Mouse (Mus musculus): ENCODE data around the gene Ndrg3. TPM values are rescaled to one million over a fixed set of nuclear protein-coding genes. Genes with fewer than 3 reads are reported as not detected.
"Not testable (repeated sequence)": the region's sequence is repeated elsewhere in the genome, so short reads cannot be mapped to it uniquely, and the experiment has no call there.

Ndrg3 gene
- polyA plus RNA-seq, 1 experiment from 2014 or later, result 50.5 TPM

DNA sequence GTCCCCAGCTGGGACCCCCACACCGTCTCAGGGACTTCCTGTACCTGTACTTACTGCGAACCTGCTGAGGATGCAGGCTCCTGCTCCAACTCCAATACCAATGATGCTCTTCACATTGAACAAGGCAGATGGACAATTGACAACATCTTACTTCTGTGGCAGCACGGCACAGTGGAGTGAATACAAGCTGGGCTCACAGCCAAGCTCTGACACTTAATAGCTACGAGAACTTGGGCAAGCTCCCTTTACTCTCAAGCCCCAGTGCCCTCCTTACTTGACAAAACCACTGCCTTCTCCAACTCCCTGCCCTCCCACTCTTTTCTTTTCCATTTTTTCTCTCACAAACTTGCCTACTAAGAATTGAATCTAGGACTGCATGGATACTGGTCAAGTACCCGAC, 78.7 kb downstream of the Ndrg3 start:
- Histone ChIP-seq H3K9ac (no peak overlapping the region), H3K36me3 (replicated peaks) (no peaks in the 10 kb centered on the region), H3K4me2 (no peak overlapping the region), H3K4me1 (no peaks in the 10 kb centered on the region; the same call in 1 of the 2 replicates), H3K9me3 (no peaks in the 10 kb centered on the region), H3K4me3 (replicated peaks) (no peak overlapping the region), H3K27ac (no peak overlapping the region), H3K27me3 (no peaks in the 10 kb centered on the region)
- no peak for ATAC-seq (ENCODE audit: low FRiP score)
- 75% methylated on average over 5 of the region's 5 CpGs for WGBS

GRCm38 (mm10) chr2:156905931-156906330, 85.9 kb downstream of the Ndrg3 start:
- not testable (repeated sequence) for H3K27ac ChIP-seq; H3K9ac ChIP-seq; H3K9me3 ChIP-seq; H3K4me2 ChIP-seq; H3K4me1 ChIP-seq; ATAC-seq (ENCODE audit: low FRiP score); H3K4me3 ChIP-seq (replicated peaks); H3K36me3 ChIP-seq (replicated peaks); H3K27me3 ChIP-seq
- 42% methylated on average over 4 of the region's 4 CpGs for WGBS

GRCm38 (mm10) chr2:156904976-156905717, 86.7 kb downstream of the Ndrg3 start:
- Histone ChIP-seq H3K27me3 (no peaks in the 10 kb centered on the region), H3K4me3 (replicated peaks) (no peak overlapping the region), H3K9ac (no peak overlapping the region), H3K4me1 (no peaks in the 10 kb centered on the region), H3K4me2 (no peak overlapping the region), H3K36me3 (replicated peaks) (no peaks in the 10 kb centered on the region), H3K9me3 (no peaks in the 10 kb centered on the region), H3K27ac (no peak overlapping the region)
- ATAC-seq (ENCODE audit: low FRiP score), result no peak
- 29% methylated on average over 6 of the region's 6 CpGs for WGBS

DNA sequence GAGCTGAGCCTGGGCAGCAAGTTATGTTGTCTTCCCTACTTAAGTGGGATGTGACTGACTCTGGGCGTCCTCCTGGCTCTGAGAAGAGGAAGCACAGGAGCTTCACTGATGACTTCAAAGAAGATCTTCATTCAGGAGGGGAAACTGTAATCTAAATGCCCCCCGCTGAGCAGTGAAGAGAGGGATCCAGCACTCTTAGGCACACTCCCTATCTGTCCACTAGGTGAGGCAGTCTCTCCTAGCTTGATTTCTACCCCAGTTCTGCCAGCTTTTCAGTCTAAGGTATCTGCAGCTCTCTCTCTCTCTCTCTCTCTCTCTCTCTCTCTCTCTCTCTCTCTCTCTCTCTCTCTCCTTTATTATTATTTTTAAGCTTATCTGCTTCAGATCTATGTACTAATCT, 88.5 kb downstream of the Ndrg3 start:
- no peak for ATAC-seq (ENCODE audit: low FRiP score)
- H3K9me3 ChIP-seq, result no peaks in the 10 kb centered on the region
- no peak overlapping the region for H3K4me2 ChIP-seq
- WGBS, result 50% methylated on average over 2 of the region's 2 CpGs
- 0 out of 2 replicates have a peak, but pooled peaks cover 2% of the 10 kb centered on the region for H3K27me3 ChIP-seq
- no peak overlapping the region for H3K4me3 ChIP-seq (replicated peaks)
- H3K4me1 ChIP-seq, result no peaks in the 10 kb centered on the region
- no peak overlapping the region for H3K27ac ChIP-seq
- no peak overlapping the region for H3K9ac ChIP-seq
- no peaks in the 10 kb centered on the region for H3K36me3 ChIP-seq (replicated peaks)

GRCm38 (mm10) chr2:156902411-156902810, 89.4 kb downstream of the Ndrg3 start:
- not testable (repeated sequence) for H3K9ac ChIP-seq; H3K4me3 ChIP-seq (replicated peaks); H3K36me3 ChIP-seq (replicated peaks); H3K4me1 ChIP-seq; H3K27me3 ChIP-seq; H3K9me3 ChIP-seq; H3K27ac ChIP-seq; ATAC-seq (ENCODE audit: low FRiP score); H3K4me2 ChIP-seq
- WGBS, result 71% methylated on average over 3 of the region's 4 CpGs

GRCm38 (mm10) chr2:156901883-156902282, 90.0 kb downstream of the Ndrg3 start:
- H3K4me3 ChIP-seq (replicated peaks), result no peak overlapping the region
- H3K27ac ChIP-seq, result no peak overlapping the region
- WGBS, result 78% methylated on average over 6 of the region's 6 CpGs
- H3K9ac ChIP-seq, result no peak overlapping the region
- no peaks in the 10 kb centered on the region for H3K36me3 ChIP-seq (replicated peaks)
- H3K4me1 ChIP-seq, result no peaks in the 10 kb centered on the region
- no peak overlapping the region for H3K4me2 ChIP-seq
- no peaks in the 10 kb centered on the region for H3K9me3 ChIP-seq
- H3K27me3 ChIP-seq, result 0 out of 2 replicates have a peak, but pooled peaks cover 2% of the 10 kb centered on the region
- no peak for ATAC-seq (ENCODE audit: low FRiP score)

- Histone ChIP-seq H3K27me3 (0 out of 2 replicates have a peak, but pooled peaks cover 2% of the 10 kb centered on the region), H3K9me3 (no peaks in the 10 kb centered on the region), H3K9ac (no peak overlapping the region), H3K4me3 (replicated peaks) (no peak overlapping the region), H3K4me2 (no peak overlapping the region), H3K36me3 (replicated peaks) (no peaks in the 10 kb centered on the region), H3K4me1 (no peaks in the 10 kb centered on the region), H3K27ac (no peak overlapping the region)
- 85% methylated on average over 2 of the region's 2 CpGs for WGBS
- ATAC-seq (ENCODE audit: low FRiP score), result no peak
These were observed 90.5 kb downstream of the Ndrg3 start for GRCm38 (mm10) chr2:156901344-156901743.

DNA sequence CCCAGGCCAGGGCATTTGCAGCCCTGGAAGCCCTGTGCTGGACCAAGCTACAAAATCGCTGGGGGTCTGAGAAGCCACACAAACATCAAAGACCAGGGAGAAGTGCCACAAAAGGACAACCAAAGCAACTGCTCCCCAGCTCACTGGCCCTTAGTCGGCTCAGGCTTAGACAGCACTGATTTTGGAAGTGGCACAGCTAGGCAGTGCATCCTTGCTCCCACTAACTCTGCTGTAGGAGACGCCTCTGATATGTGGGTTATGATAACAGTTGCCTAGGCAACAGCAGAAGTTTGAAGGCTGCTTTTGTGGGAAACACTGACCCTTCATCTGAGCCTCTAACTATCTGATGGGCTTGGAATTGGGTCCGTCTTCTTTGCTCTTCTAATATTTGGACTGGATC, 92.7 kb downstream of the Ndrg3 start:
- H3K9ac ChIP-seq, result no peak overlapping the region
- no peaks in the 10 kb centered on the region for H3K9me3 ChIP-seq
- H3K36me3 ChIP-seq (replicated peaks), result no peaks in the 10 kb centered on the region
- no peak overlapping the region for H3K27ac ChIP-seq
- no peak for ATAC-seq (ENCODE audit: low FRiP score)
- H3K4me2 ChIP-seq, result no peak overlapping the region
- H3K27me3 ChIP-seq, result 0 out of 2 replicates have a peak, but pooled peaks cover 2% of the 10 kb centered on the region
- no peaks in the 10 kb centered on the region for H3K4me1 ChIP-seq
- H3K4me3 ChIP-seq (replicated peaks), result no peak overlapping the region
- 84% methylated on average over 4 of the region's 4 CpGs for WGBS

DNA sequence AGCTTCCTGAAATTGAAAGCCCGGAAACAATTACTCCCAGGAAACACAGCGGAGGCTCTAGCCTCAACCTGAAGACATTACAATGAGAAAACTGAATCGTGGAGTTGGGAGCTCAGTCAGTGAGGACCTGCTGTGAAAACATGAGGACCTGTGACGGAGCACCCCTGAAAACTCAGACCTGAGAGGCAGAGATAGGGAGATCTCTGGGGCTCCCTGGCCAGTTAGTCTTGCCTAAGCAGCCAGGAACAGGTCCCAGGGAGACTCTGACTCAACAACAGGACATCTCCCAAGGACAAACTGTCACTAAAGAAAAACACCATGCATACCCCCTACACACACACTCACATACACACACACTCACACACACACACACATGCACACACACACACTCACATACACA, 93.5 kb downstream of the Ndrg3 start:
- no peaks in the 10 kb centered on the region for H3K4me1 ChIP-seq
- no peak overlapping the region for H3K9ac ChIP-seq
- no peaks in the 10 kb centered on the region for H3K9me3 ChIP-seq
- ATAC-seq (ENCODE audit: low FRiP score), result no peak
- H3K36me3 ChIP-seq (replicated peaks), result no peaks in the 10 kb centered on the region
- no peak overlapping the region for H3K27ac ChIP-seq
- H3K27me3 ChIP-seq, result 0 out of 2 replicates have a peak, but pooled peaks cover 2% of the 10 kb centered on the region
- 79% methylated on average over 4 of the region's 4 CpGs for WGBS
- H3K4me3 ChIP-seq (replicated peaks), result no peak overlapping the region
- no peak overlapping the region for H3K4me2 ChIP-seq

GRCm38 (mm10) chr2:156897034-156897433, 94.8 kb downstream of the Ndrg3 start:
- WGBS, result 88% methylated on average over 9 of the region's 9 CpGs
- Histone ChIP-seq H3K27ac (no peak overlapping the region), H3K4me2 (no peak overlapping the region), H3K9ac (no peak overlapping the region), H3K4me3 (replicated peaks) (no peak overlapping the region), H3K4me1 (peaks cover 5% of the 10 kb centered on the region; the same call in 1 of the 2 replicates), H3K9me3 (no peaks in the 10 kb centered on the region), H3K36me3 (replicated peaks) (no peaks in the 10 kb centered on the region), H3K27me3 (0 out of 2 replicates have a peak, but pooled peaks cover 5% of the 10 kb centered on the region)
- ATAC-seq (ENCODE audit: low FRiP score), result no peak

GRCm38 (mm10) chr2:156896384-156896914, 95.4 kb downstream of the Ndrg3 start:
- Histone ChIP-seq H3K36me3 (replicated peaks) (no peaks in the 10 kb centered on the region), H3K27me3 (0 out of 2 replicates have a peak, but pooled peaks cover 5% of the 10 kb centered on the region), H3K4me3 (replicated peaks) (no peak overlapping the region), H3K9me3 (no peaks in the 10 kb centered on the region), H3K9ac (no peak overlapping the region), H3K4me1 (peaks cover 8% of the 10 kb centered on the region; the same call in 1 of the 2 replicates), H3K27ac (no peak overlapping the region), H3K4me2 (no peak overlapping the region)
- ATAC-seq (ENCODE audit: low FRiP score), result no peak
- 82% methylated on average over 9 of the region's 9 CpGs for WGBS

- H3K4me2 ChIP-seq, result no peak overlapping the region
- H3K27me3 ChIP-seq, result 0 out of 2 replicates have a peak, but pooled peaks cover 5% of the 10 kb centered on the region
- no peaks in the 10 kb centered on the region for H3K9me3 ChIP-seq
- H3K27ac ChIP-seq, result no peak overlapping the region
- H3K4me3 ChIP-seq (replicated peaks), result no peak overlapping the region
- no peaks in the 10 kb centered on the region for H3K36me3 ChIP-seq (replicated peaks)
- no peak for ATAC-seq (ENCODE audit: low FRiP score)
- 90% methylated on average over 15 of the region's 15 CpGs for WGBS
- H3K9ac ChIP-seq, result no peak overlapping the region
- H3K4me1 ChIP-seq, result peaks cover 8% of the 10 kb centered on the region; the same call in 1 of the 2 replicates
These were observed 97.2 kb downstream of the Ndrg3 start for GRCm38 (mm10) chr2:156894496-156895265.
